In the genomic region with DNA sequence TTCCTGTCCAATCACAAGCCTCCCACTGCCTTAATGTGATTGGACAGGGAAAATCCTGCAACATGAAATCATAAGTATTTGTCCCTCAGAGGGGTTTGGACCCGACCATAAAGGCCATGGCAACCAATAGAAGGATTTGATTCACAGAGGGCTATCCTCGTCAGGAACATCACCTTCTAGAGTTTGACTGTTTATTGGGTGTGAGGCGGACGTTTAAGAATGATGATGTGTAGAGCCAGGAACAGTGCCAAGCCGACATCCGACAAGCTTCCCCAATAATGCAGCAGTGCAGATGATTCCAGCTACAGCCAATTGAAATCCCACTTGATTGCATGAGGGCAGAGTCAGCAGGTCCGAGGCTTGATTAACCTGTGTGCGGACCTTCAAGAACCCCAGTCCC, we compare ENCODE assay signal across 13 mouse cellular contexts.
"Had no signal": no experiment of that assay in that cellular context is flagged by ENCODE, and none has a peak within 500 bp of the region (broad histone marks: within the 10 kb centered on the region; RNA-seq: fewer than 3 reads in every experiment).

No protein-coding gene starts in this region.

- H3K27ac ChIP-seq: limb, embryonic 15.5 days; liver, embryonic 12.5 days; liver, embryonic 14.5 days; midbrain, embryonic 13.5 days; midbrain, embryonic 15.5 days; neural tube, embryonic 12.5 days; stomach, embryonic 15.5 days; stomach, postnatal 0 days had no signal

- DNase-seq: right cerebral cortex, postnatal 14 days; thymus, adult 2 months; thymus, postnatal 25 days; thymus, postnatal 4 days had no signal

- H3K4me1 ChIP-seq: limb, embryonic 15.5 days; liver, embryonic 12.5 days; midbrain, embryonic 13.5 days; midbrain, embryonic 15.5 days; neural tube, embryonic 12.5 days; stomach, embryonic 15.5 days had no signal

- H3K4me2 ChIP-seq: limb, embryonic 15.5 days; liver, embryonic 12.5 days; midbrain, embryonic 11.5 days; midbrain, embryonic 13.5 days; midbrain, embryonic 15.5 days; neural tube, embryonic 12.5 days; stomach, embryonic 15.5 days had no signal

- H3K36me3 ChIP-seq: limb, embryonic 15.5 days; liver, embryonic 12.5 days; midbrain, embryonic 13.5 days; midbrain, embryonic 15.5 days; neural tube, embryonic 12.5 days; stomach, embryonic 15.5 days had no signal

- H3K9me3 ChIP-seq: limb, embryonic 15.5 days; liver, embryonic 12.5 days; midbrain, embryonic 13.5 days; midbrain, embryonic 15.5 days; neural tube, embryonic 12.5 days; stomach, embryonic 15.5 days had no signal

- H3K9ac ChIP-seq: limb, embryonic 15.5 days; liver, embryonic 12.5 days; liver, embryonic 14.5 days; midbrain, embryonic 13.5 days; midbrain, embryonic 15.5 days; neural tube, embryonic 12.5 days; stomach, embryonic 15.5 days had no signal

- ATAC-seq: liver, embryonic 12.5 days; midbrain, embryonic 13.5 days; midbrain, embryonic 15.5 days had no signal

- H3K4me3 ChIP-seq: limb, embryonic 15.5 days; liver, embryonic 12.5 days; midbrain, embryonic 13.5 days; midbrain, embryonic 15.5 days; neural tube, embryonic 12.5 days; stomach, embryonic 15.5 days had no signal

- H3K27me3 ChIP-seq: limb, embryonic 15.5 days; liver, embryonic 12.5 days; midbrain, embryonic 13.5 days; midbrain, embryonic 15.5 days; neural tube, embryonic 12.5 days; stomach, embryonic 15.5 days had no signal
